Mouse (Mus musculus): Measurements from ENCODE around the gene Zfp689. TPM values are rescaled to one million over a fixed set of nuclear protein-coding genes. Genes with fewer than 3 reads are reported as not detected.
"Not testable (repeated sequence)": the region's sequence is repeated elsewhere in the genome, so short reads cannot be mapped to it uniquely, and the experiment has no call there.

The Zfp689 gene
- total RNA-seq, 2 experiments from 2014 or later, result 5.8 to 7.9 TPM

DNA sequence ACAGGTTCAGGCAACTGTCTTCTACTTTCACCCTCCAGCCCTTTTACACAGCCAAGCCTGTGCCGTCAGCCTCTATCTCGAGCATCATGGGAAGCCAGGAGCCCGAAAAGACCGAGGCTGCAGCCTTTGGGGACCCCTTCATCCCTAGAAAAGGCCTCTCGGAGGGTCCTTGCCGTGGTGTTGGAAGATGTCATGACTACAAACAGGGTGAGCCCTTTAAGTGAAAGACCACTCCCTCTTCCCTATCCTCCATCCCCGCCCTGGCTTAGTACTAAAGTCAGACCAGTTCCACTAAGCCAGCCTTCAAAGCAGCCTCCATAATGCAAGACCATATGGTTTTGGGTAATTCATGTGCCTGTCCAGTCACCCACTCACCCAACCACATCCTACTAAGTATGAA, 23.1 kb upstream of the Zfp689 start:
- intact Hi-C loops (cut with DNase I), result loop anchor here (5.0 kb wide), 1 partner anchor 110 kb away; no protein-coding TSS in a partner anchor
- no peak for DNase-seq (ENCODE audit: low spot score in 2 of 2)

- DNase-seq (ENCODE audit: low spot score in 2 of 2), result no peak
- intact Hi-C loops (cut with DNase I), result loop anchor here (5.0 kb wide), 1 partner anchor 109 kb away; no protein-coding TSS in a partner anchor
Measured at GRCm38 (mm10) chr7:127471646-127472010, 22.7 kb upstream of the Zfp689 start.

DNA sequence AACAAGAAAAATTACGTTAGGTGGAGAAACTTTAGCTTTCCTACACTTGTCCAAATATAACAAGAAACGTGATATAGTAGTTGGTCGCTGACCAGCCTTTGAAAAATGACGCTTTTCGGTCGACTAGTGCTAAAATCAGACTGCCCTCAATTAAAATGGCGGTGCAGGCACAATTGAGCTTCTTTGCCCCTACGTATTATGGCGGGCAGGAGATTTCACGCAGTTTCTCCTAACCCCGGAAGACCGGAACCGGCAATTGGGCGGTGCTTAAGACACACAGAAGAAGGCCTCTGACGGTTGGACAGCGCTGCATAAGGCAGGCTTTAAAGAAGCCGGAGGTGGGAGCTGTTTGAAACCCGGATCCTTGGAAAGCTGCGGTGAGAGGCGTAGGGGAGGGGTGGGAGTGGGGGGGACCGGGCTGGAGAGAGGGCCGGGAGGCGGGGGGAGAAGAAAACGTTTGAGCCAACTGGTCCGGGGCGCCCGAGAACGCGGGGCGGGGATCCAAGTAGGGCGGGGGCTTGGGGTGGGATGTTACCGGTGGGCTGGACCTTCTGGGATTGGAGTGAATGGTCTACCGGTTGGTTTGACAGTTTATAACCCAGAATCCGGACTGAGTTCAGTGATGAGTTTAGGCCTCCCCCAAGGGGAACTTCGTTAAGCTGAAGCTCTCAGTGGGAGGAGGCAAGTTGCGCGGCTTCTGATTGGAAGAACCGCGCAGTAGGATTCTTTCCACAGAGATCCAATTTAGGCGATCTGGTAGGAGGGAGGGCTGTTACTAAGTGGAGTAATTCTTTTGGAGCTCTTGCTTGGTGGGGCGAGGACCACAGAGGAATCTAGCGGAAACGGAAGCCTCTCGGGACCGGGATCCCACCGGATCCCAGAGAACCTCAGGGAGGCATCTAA, 22.0 kb upstream of the Zfp689 start:
- intact Hi-C loops (cut with DNase I), result loop anchor here (5.0 kb wide), 1 partner anchor 109 kb away; no protein-coding TSS in a partner anchor
- peak; percentile 94 for DNase-seq (ENCODE audit: low spot score in 2 of 2)

- DNase-seq (ENCODE audit: low spot score in 2 of 2), result peak in 1 of 2 experiments; percentile 28
- intact Hi-C loops (cut with DNase I), result loop anchor here (5.0 kb wide), 1 partner anchor 108 kb away; no protein-coding TSS in a partner anchor
Measured at GRCm38 (mm10) chr7:127470011-127470715, 21.2 kb upstream of the Zfp689 start.

- intact Hi-C loops (cut with DNase I), result no loop called here
- no peak for DNase-seq (ENCODE audit: low spot score in 2 of 2)
Measured at GRCm38 (mm10) chr7:127466606-127467005, 17.6 kb upstream of the Zfp689 start.

DNA sequence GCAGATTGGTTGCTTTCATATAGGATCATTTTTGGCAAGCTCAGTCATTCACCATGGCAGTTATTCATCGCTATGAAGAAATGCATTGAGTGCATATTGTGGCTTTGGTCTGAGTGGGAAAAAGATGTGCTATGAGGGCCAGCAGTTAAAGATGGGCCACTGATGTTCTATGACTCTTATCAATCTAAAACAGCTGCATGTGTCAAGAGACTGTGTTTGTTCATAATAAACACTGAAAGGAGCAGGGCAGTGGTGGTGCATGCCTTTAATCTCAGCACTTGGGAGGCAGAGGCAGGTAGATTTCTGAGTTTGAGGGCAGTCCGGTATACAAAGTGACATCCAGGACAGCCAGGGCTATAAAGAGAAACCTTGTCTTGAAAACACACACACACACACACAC, 16.7 kb upstream of the Zfp689 start:
- intact Hi-C loops (cut with DNase I); DNase-seq (ENCODE audit: low spot score in 2 of 2): not testable (repeated sequence)

GRCm38 (mm10) chr7:127465191-127465590, 16.2 kb upstream of the Zfp689 start:
- intact Hi-C loops (cut with DNase I), result no loop called here

GRCm38 (mm10) chr7:127459311-127459710, 10.4 kb upstream of the Zfp689 start, which contains the start of gene Prr14:
Gene Prr14, plus strand, starts transcription at chr7:127459611.
- intact Hi-C loops (cut with DNase I); DNase-seq (ENCODE audit: low spot score in 2 of 2): not testable (repeated sequence)

More at GRCm38 (mm10) chr7:127465191-127465590, 16.2 kb upstream of the Zfp689 start:
- no peak for DNase-seq (ENCODE audit: low spot score in 2 of 2)

DNA sequence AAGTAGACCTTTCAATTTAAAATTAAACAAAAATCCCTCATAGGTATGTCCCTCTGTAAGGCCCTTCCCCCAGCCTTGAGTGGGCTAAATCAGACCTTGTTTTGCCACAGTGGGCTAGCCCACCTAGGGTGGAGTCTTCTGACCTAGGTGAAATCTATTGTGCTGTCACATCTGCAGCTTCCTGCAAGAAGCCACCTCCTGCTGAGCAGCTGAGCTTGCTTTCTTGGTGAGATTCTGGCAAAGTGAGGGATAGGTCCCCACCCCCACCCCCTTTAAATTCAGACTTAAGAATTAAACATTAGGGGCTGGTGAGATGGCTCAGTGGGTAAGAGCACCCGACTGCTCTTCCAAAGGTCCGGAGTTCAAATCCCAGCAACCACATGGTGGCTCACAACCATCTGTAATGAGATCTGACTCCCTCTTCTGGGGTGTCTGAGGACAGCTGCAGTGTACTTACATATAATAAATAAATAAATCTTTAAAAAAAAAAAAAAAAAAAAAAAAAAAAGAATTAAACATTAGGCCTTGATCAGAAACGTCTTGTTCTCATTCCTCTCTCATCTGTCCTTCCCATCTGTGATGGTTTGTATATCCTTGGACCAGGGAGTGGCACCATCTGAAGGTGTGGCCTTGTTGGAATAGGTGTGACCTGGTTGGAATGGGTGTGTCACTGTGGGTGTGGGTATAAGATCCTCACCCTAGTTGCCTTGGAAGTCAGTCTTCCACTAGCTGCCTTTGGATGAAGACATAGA, 9.6 kb upstream of the Zfp689 start:
- intact Hi-C loops (cut with DNase I); DNase-seq (ENCODE audit: low spot score in 2 of 2): not testable (repeated sequence)

DNA sequence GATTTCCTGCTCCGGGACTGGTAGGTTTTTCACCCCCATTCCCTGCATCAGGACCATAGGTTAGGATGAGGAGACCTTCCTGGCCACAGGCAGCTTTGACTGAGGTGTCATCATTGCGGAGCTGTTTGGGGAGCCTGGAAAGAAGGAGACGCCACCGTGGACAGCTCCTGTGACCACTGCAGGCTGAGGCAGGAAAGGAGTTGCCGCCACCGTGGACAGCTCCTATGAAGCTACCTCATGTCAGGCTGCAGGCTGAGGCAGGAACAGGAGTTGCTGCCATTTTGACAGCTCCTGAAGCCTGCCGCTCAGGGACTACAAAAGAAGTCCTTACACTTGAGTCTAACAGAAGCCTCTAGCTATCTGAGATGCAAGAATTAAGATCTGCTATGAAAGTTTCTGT, 5.9 kb upstream of the Zfp689 start:
- intact Hi-C loops (cut with DNase I), result no loop called here
- DNase-seq (ENCODE audit: low spot score in 2 of 2), result no peak

GRCm38 (mm10) chr7:127453056-127453455, 4.1 kb upstream of the Zfp689 start:
- intact Hi-C loops (cut with DNase I), result no loop called here
- DNase-seq (ENCODE audit: low spot score in 2 of 2), result no peak

DNA sequence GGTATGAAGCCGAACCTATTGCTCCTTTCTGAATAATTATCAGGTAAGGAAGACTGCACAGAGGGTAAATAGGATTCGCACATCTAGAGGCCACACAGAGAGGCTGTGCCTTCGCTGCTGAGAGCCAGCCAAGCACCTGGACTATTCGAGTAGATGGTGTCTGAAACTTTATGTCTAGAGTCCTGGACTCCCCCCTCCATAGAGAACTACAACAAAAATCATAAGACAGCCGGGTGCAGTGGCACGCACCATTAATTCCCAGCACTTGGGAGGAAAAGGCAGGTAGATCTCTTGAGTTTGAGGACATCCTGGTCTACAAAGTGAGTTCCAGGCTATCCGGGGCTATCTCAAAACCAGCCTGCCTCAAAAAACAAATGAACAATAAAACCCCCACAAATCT, 1.0 kb upstream of the Zfp689 start:
- intact Hi-C loops (cut with DNase I), result no loop called here
- no peak for DNase-seq (ENCODE audit: low spot score in 2 of 2)

DNA sequence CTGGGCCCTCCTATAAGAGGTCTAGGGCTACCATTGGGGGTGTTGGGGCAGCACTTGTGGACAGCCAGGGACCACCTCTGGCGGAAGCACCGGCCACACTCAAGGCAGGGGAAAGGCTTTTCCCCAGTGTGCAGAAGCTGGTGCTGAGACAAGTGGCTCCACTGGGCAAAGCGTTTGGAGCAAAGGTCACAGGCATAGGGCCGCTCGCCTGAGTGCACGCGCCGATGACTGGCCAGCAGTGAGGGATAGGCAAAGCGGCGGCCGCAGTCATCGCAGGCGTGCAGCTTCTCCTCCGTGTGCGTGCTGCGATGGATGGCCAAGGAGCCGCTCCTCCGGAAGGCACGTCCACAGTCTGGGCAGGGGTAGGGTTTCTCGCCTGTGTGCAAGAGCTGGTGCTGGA, 5.0 kb downstream of the Zfp689 start:
- intact Hi-C loops (cut with DNase I), result no loop called here
- no peak for DNase-seq (ENCODE audit: low spot score in 2 of 2)

- intact Hi-C loops (cut with DNase I), result no loop called here
- no peak for DNase-seq (ENCODE audit: low spot score in 2 of 2)
Measured at GRCm38 (mm10) chr7:127437724-127438123, 11.2 kb downstream of the Zfp689 start.

- intact Hi-C loops (cut with DNase I), result no loop called here
- DNase-seq (ENCODE audit: low spot score in 2 of 2), result no peak
Measured at GRCm38 (mm10) chr7:127435206-127435605, 13.8 kb downstream of the Zfp689 start.

DNA sequence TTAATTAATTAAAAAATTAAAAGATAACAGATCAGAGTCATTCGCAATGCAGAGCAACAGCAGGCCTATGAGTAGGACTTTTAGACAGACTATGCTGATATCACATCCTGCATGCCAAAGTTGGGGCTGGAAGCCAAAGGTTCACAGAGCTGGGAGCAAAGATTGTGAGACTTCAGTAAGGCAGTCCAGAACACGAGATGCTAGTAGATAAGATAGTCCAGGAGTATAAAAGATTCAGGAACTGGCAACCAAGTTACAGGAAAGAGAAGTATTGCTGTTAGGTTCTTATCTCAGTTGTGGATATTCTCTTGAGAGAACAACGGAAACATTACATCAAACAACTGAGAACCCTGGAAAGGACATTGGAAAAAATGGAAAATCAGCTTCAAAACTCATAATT, 22.6 kb downstream of the Zfp689 start:
- intact Hi-C loops (cut with DNase I), result no loop called here
- no peak for DNase-seq (ENCODE audit: low spot score in 2 of 2)

- intact Hi-C loops (cut with DNase I), result no loop called here
- DNase-seq (ENCODE audit: low spot score in 2 of 2), result no peak
Measured at GRCm38 (mm10) chr7:127425911-127426310, 23.0 kb downstream of the Zfp689 start.

DNA sequence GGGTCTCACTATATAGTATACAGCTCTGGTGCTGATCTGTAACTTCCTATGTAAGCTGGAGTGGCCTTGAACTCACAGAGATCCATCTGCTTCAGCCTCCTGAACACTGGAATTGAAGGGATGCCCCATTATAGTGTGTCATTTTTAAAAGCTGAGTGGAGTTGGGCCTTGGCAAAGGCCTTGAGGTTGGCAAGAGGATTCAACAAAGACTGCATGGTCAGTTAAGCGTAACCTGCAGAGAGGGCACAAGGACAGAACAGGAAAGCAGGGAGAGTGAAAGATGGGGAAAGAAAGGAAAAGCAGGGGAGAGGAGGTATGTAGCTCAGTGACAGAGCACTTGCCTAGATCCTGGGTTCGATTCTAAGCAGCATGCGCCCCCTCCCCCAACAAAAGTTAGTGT, 23.7 kb downstream of the Zfp689 start:
- intact Hi-C loops (cut with DNase I), result no loop called here
- no peak for DNase-seq (ENCODE audit: low spot score in 2 of 2)

DNA sequence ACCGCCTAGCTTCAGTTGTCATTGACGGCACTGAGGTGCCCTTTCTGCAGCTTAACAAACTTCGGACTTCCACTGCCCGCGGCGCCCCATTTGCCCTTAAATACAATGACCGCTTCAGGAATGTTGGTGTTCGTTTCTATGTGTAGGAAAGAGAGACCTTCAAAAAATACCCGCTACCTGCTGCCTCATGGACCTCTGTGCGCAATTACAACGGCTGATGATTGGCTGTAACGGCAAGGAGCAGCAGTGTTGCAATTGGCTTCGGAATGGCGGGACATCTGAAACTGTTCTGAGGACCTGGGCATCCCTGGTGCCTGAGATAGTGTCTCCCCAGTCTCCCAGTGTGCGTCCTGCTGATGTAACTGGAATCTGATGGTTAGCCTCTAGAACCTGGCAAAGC, 26.7 kb downstream of the Zfp689 start:
- peak; percentile 38 to 48 for DNase-seq (ENCODE audit: low spot score in 2 of 2)
- intact Hi-C loops (cut with DNase I), result no loop called here

All from left cerebral cortex, postnatal 36 days (tissue).